Mouse (Mus musculus): ENCODE measurements around the gene Ppt1. TPM values are rescaled to one million over a fixed set of nuclear protein-coding genes. Genes with fewer than 3 reads are reported as not detected.

Ppt1 gene
- total RNA-seq, 2 experiments from 2014 or later = 16.3 to 17.2 TPM

DNA sequence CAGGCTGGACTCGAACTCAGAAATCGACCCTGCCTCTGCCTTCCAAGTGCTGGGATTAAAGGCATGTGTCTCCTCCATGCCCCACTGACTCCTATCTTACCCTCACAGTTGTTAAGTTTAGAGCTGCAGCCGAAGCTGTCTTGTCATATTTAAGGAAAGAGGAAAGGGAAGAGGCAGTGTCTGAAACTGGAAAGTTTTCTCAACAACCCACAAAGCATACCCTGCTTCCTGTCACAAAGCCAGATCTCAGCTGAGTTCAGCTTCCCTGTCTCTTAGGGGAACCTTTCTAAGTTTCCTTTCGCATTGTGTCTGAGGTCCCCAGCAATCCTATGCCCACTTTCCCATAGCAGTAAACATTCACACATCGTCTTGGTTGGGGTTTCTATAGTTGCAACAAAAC is 56.1 kb downstream of the Ppt1 start:
- intact Hi-C loops (cut with DNase I; ENCODE audit: low total_unique reads) = loop anchor here (10.0 kb wide), 1 partner anchor 193 kb away; no protein-coding TSS in a partner anchor

DNA sequence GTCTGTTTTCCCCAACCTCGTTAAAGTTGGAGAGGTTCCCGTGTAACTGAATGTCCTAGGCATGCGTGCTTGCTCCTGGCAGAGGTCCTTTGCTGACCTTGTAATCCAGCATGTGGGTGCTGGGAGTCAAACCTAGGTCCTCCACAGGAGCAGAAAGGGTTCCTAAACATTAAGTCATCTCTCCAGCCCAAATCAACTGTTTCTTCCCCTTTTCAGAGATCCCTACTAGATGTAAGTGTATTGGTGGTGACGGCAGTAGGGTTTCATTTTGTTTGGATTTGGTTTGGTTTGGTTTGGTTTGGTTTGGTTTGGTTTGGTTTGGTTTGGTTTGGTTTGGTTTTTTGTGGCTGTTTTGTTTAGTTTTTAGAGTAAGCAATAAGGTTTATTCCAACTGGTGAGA is 61.7 kb downstream of the Ppt1 start:
- DNase-seq = no peak
- intact Hi-C loops (cut with DNase I; ENCODE audit: low total_unique reads) = loop anchor here (5.0 to 10.0 kb wide), 2 partner anchors 85 to 187 kb away; no protein-coding TSS in a partner anchor

More for the DNA sequence above, 56.1 kb downstream of the Ppt1 start:
- no peak for DNase-seq

DNA sequence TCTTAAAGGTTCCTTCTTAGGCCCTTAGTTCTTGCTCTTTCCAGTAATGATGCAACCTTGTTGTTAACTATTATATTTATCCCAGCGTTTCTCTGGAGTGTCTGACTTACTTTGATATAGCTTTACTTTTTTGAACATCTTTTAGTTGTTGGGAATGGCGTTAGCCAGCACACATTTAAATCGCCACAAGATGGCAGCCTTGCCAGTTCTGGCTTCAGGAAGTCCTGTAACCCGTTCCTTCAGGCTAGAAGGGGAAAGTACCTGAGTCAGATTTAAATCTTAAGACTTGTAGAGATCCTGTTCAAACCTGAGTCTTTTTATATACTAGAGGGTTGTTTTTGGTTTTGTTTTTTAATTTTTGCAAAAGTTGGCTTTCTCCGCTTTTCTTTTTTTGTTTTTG is 62.3 kb downstream of the Ppt1 start:
- DNase-seq = peak; percentile 57
- intact Hi-C loops (cut with DNase I; ENCODE audit: low total_unique reads) = loop anchor here (5.0 to 10.0 kb wide), 2 partner anchors 84 to 186 kb away; no protein-coding TSS in a partner anchor

DNA sequence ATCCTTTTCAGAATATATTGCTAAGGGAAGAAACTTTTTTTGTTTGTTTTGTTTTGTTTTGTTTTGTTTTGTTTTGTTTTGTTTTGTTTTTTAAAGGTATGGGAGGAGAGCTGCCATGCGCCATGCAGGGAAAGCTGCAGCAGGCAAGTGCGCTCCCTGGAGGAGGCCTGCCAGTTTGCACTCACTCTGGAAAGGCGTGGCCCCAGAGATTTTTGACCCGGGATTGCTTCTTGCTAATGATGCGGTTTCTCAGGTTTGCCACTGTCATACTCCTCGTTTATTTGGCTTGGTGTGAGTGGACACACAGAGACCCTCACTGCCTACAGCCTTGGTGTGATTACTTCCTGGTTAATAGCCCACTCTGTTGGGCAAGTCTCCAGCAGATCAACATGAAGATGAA is 66.1 kb downstream of the Ppt1 start:
- DNase-seq = peak; percentile 22
- intact Hi-C loops (cut with DNase I; ENCODE audit: low total_unique reads) = no loop called here

DNA sequence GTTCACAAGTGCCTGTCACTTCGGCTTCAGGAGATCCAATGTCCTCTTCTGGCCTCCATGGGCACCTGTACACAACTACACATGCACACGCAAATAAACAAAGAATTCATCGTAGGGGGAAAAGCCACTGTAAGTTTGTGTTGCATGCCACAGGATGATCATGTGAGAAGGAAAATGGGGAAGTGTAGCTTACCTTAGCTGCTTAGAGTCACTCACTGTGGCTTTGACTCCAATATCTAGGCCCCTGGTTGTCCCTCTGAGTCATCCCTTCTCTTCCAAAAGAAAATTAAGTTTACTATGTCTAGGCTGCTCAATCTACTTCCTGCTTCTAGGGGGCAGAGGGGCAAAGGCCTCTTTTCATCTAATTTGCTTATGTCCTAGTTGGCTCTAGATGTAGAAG is 67.7 kb downstream of the Ppt1 start:
- DNase-seq = no peak
- intact Hi-C loops (cut with DNase I; ENCODE audit: low total_unique reads) = no loop called here

DNA sequence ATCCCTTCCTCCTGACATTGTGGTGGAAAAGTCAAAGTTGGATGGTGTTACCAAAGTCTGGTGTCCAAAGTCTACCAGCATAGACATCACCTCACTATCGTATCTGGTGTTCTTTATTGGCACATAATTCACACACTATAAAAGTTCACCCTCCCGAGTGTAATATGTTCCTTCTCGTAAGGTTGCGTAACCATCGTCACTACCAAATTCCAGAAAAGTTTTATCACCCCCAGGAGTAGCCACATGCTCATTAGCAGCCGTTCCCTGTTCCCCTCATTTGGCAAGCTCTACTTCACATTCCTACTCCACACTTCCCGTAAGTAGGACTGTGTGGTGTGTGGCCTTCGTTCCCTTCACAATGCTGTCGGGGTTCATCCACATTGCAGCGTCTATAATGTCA is 69.3 kb downstream of the Ppt1 start:
- DNase-seq = no peak
- intact Hi-C loops (cut with DNase I; ENCODE audit: low total_unique reads) = no loop called here

Other genes with a start within 250 kb of the Ppt1 start
- not detected for gene 9530002B09Rik, start 147.0 kb upstream of the Ppt1 start, total RNA-seq (2021)
- 10 to 100 TPM; 33.4 to 39.2 TPM for gene Cap1, start 49.8 kb downstream of the Ppt1 start, total RNA-seq (2021)
- gene Mfsd2a, start 124.9 kb downstream of the Ppt1 start, total RNA-seq (2021) = under 1 TPM; 0.24 to 0.68 TPM
- 1 to 10 TPM; 2.2 to 2.3 TPM for gene Mycl, start 159.4 kb downstream of the Ppt1 start, total RNA-seq (2021)
- gene Trit1, start 180.4 kb downstream of the Ppt1 start, total RNA-seq (2021) = 10 to 100 TPM in 1 of 2 experiments, 1 to 10 TPM in 1; 8.3 to 12.2 TPM

Data from gastrocnemius, postnatal 14 days (tissue).